Mouse (Mus musculus): ENCODE results near the gene Jph4. TPM values are rescaled to one million over a fixed set of nuclear protein-coding genes. Genes with fewer than 3 reads are reported as not detected.

The Jph4 gene
- polyA plus RNA-seq, 1 experiment: not detected

DNA sequence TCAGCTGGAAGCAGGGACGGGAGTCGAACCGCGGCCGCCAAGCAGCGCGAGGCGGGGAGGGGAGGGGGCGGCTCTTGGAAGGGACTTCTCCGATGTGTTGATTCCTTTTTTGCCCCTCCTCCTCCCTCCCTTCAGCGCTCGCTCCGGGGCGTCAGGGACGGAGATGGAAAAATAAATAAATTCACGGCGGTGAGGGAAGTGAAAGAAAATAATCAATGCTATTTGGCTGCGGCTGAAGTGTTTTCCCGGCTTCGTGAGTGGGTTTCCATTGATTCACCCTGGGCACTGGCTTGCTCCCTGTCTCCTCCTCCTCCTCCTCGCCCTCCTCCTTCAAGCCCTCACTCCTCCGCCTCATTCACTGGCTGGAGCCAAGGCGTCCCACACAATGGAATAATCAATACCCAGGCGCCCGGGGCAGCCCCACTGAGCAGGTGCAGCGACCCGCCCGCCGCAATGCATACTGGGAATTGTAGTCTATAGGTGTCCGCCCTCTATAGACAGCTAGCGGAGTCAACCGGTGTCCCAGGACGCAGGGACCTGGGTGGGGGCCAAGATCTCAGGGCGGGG is 24.6 kb downstream of the Jph4 start, which contains the start of gene Zfhx2:
Gene Zfhx2 (minus strand): TSS at position 314 of the 567 bp plus-strand sequence.
- Histone ChIP-seq H3K27ac (replicated peaks; ENCODE audit: low read depth, low read length) (peak within 1 kb of the TSS; percentile 27; the same call in 1 of the 2 replicates), H3K4me3 (ENCODE audit: insufficient read depth, low read depth, low read length) (peak within 1 kb of the TSS; percentile 92), H3K4me1 (ENCODE audit: control insufficient read depth, insufficient read depth, insufficient read length, low read length) (peaks cover 22% of the 10 kb centered on the region)

GRCm38 (mm10) chr14:55091209-55091865 is 25.4 kb downstream of the Jph4 start:
- H3K4me3 ChIP-seq (ENCODE audit: insufficient read depth, low read depth, low read length): peak overlapping the region; percentile 92
- peaks cover 23% of the 10 kb centered on the region for H3K4me1 ChIP-seq (ENCODE audit: control insufficient read depth, insufficient read depth, insufficient read length, low read length)
- no peak overlapping the region for H3K27ac ChIP-seq (replicated peaks; ENCODE audit: low read depth, low read length)

DNA sequence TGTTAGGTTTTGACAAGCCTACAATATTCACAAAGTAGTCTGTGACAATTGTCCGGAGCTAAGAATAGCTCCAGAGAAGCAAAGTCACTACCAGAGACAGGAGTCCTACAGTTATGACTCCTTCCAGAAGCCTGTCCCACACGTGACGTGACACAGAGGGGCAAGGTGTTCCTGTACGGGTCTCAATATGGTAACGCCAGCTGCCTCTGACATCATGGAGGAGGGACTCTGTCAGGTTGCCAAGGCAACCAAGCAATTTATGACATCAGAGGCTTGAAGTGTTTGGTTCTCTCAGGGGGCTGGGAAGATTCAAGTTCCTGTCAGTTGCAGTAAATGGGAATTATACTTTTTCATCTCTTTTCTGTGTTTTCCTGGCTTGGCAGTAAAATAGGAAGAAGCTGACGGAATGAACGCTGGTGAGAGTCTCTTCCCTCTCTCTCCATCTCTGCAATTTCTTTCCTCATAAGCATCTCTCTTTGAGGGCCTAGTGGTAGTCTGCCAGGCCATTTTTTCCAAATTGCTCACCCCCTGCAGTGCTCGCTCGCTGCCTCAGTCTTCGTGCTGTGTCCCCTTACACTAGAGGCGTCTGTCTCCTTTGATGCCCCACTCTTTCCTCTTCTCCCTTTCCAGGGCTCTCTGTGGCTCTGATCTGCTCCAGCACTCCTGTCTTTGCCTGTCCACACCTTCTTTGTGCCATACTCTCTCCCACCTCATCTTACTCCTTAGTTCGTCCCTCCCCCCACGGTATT is 27.4 kb downstream of the Jph4 start:
- H3K4me1 ChIP-seq (ENCODE audit: control insufficient read depth, insufficient read depth, insufficient read length, low read length): peaks cover 19% of the 10 kb centered on the region
- H3K27ac ChIP-seq (replicated peaks; ENCODE audit: low read depth, low read length): no peak overlapping the region
- no peak overlapping the region for H3K4me3 ChIP-seq (ENCODE audit: insufficient read depth, low read depth, low read length)

DNA sequence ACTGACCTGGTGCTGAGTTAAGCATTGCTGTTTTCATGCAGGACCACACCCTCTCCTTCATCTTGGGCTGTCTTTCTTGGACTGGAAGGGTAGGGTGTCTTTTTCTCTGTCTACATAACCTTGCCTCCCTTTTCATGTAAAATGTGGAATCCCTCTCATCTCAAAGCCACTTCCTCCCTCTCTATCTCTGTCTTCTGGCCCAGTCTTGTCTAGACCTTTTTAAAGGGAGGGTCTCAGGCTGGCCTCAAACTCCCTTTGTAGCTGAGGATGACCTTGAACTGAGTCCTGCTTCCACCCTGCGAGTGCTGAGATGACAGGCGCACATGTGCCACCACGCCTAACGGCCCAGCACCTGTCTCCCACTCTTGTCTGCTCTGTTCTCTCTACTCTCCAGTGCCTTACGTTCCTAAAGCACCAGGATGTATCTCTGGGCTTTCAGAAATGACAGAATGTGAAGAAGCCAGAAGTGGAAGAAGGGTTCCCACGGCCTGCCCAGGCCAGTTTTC is 30.7 kb downstream of the Jph4 start:
- no peak overlapping the region for H3K4me3 ChIP-seq (ENCODE audit: insufficient read depth, low read depth, low read length)
- 0 out of 2 replicates have a peak overlapping the region, but pooled peaks have one; percentile 17 for H3K27ac ChIP-seq (replicated peaks; ENCODE audit: low read depth, low read length)
- H3K4me1 ChIP-seq (ENCODE audit: control insufficient read depth, insufficient read depth, insufficient read length, low read length): peaks cover 15% of the 10 kb centered on the region

DNA sequence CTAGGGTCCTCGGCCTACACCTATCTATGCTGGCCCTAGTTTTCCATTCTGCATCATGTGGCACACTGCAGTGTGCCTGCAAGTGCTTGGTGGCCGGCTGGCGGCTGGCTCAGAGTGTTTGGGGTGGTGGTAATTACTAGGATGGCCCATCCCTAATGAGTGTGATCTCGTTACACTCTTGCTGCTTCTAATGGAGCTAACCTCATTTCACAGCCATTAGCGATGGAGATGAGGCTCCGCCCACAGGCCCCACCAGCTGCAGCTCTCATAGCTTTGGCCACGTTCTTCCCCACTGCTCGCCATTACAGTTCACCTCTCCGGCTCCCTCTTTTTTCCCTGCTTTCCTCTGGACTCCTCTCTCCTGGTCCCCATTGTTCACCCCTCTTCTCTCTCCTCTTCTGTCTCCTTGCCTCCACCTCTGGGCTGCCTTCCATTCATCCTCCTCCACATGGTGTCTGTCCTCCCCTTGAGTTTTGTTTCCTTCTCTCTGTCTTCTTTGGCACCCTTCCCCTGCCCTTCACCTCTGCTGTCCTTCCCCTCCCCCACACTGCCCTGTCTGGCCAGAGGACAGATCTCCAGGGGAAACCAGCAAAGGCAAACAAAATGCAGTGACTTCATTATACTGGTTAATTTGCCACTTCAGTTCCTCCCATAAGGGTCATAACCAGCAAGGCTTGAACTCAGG is 31.3 kb downstream of the Jph4 start:
- Histone ChIP-seq H3K4me1 (ENCODE audit: control insufficient read depth, insufficient read depth, insufficient read length, low read length) (peaks cover 15% of the 10 kb centered on the region), H3K4me3 (ENCODE audit: insufficient read depth, low read depth, low read length) (no peak overlapping the region), H3K27ac (replicated peaks; ENCODE audit: low read depth, low read length) (0 out of 2 replicates have a peak overlapping the region, but pooled peaks have one; percentile 17)

GRCm38 (mm10) chr14:55083481-55083880 is 33.3 kb downstream of the Jph4 start:
- Histone ChIP-seq H3K4me1 (ENCODE audit: control insufficient read depth, insufficient read depth, insufficient read length, low read length) (peaks cover 10% of the 10 kb centered on the region), H3K27ac (replicated peaks; ENCODE audit: low read depth, low read length) (no peak overlapping the region)

DNA sequence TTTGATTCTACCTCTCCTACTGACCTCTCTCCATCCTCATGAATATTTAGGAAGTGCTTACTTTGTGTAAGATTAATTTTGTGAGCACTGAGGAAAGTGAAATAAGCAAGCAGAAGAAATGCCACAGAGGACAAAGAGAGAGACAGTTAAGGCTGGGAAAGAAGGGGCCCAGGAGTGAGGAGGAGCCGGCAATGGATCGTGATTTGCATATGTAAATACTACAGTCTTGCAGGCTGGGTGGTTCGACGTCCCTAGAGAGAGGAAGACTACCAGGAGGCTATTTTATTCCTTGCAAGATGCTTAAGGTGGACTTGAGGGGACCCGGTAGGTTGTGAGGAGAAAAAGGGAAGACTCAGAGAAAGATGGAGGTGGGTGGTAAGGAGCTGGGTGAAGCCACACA is 35.6 kb downstream of the Jph4 start:
- no peak overlapping the region for H3K4me3 ChIP-seq (ENCODE audit: insufficient read depth, low read depth, low read length)
- H3K4me1 ChIP-seq (ENCODE audit: control insufficient read depth, insufficient read depth, insufficient read length, low read length): peaks cover under 1% of the 10 kb centered on the region; the same call in 1 of the 2 replicates
- no peak overlapping the region for H3K27ac ChIP-seq (replicated peaks; ENCODE audit: low read depth, low read length)

More at GRCm38 (mm10) chr14:55083481-55083880, 33.3 kb downstream of the Jph4 start:
- H3K4me3 ChIP-seq (ENCODE audit: insufficient read depth, low read depth, low read length): no peak overlapping the region

DNA sequence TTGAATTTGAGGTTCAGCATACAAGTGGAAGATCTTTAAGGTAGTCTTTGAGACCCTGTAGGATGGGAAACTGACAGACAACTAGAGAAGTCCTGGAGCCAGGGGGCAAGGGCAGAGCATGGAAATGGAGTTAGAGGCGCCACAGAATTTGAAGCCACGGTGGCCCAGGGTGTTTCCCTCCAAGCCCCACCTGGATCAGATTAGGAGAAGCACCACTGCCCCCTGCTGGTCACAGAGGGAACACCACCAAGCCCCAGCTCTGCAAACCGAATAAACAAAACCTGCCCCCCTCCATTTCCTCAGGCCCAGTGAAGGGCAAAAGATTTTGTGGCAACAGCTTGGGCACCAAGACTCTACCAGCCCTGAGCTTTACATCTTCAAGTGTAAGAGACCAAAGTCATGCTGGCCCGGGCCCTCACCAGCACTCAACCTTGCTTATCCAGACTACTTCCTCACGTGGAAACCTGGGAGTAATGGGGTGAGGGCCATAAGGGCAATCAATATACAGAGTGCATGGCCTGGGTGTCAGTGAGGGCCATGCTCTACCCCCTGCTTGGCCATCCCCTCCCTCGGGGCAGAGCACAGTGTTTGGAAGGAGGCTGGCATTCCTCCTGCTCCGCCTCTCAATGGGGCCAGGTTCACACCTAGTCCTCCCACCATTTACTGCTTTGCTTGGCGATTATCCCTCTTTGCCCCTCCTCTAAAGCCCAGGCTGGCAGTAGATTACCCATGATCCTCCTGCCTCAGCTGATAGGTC is 37.3 kb downstream of the Jph4 start:
- Histone ChIP-seq H3K4me3 (ENCODE audit: insufficient read depth, low read depth, low read length) (no peak overlapping the region), H3K4me1 (ENCODE audit: control insufficient read depth, insufficient read depth, insufficient read length, low read length) (no peaks in the 10 kb centered on the region), H3K27ac (replicated peaks; ENCODE audit: low read depth, low read length) (no peak overlapping the region)

DNA sequence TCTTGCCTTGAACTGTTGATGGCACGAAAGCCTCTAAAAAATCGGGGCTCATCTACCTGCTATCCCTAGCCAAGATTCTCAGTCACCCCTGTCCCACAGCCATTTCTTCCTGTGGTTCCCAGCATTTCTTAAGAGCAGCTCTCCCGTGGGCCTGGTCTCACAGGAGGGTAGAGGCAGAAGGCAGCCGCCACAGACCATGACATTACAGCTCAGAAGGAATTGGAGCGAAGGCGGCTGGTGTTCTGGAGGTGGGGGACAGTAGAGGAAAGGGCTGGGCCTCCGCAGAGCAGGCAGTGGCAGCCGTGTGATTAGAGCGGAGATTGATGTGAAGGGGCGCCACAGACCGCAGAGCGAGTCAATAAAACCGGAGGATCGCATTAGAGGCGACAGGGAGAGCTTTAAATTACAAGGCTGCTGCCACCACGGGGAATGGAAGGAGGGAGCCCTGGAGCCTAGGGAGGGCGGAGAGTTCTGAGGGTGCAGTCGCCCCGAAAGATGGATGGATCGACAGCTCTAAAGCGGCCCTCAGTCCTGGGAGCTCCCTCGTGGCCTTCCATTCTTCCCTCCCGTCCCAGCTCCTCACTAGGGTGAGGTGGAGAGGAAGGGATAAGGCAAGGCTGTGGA is 38.3 kb downstream of the Jph4 start:
- no peak overlapping the region for H3K27ac ChIP-seq (replicated peaks; ENCODE audit: low read depth, low read length)
- H3K4me3 ChIP-seq (ENCODE audit: insufficient read depth, low read depth, low read length): peak overlapping the region; percentile 22
- no peaks in the 10 kb centered on the region for H3K4me1 ChIP-seq (ENCODE audit: control insufficient read depth, insufficient read depth, insufficient read length, low read length)

DNA sequence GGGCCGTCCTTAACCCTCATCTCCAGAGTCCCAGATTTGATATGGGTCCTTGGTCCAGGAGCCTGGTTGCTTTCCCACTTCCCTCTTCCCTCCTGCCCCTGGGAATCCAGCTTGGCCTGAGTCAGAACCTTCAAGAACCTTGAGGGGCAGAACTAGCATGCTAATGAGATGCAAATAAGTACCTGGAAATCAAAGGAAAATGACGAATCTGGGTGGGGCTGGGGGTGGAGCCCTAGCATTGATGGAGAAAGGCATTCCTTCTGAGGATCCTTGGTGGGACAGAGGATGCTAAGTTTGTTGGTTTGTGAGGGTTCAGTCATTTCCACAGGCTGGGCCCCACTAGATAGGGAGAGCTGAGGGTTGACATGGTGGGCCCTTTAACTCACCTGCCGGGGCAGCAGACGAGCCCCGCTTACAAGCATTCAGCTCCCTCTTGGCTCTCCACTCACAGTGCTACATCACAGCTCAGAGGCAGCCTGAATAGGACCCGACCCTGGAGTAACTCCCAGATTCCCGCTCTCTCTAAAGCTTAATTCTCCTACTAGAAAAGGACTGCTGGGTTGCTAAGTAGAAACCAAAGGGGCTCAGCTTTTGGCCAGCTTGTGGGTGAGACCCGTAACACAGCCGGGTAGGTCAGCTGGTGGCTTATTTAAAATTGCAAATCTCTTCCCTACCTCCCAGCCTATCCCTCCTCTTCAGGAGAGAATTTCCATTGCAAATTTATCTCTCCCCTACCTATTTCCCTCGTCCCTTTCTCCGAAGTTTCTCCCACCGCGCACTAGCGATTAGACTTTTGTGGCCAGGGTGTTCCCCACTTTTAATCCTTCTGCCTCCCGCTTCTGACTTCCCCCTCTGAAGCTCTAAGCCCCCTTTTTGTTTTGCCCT is 39.0 kb downstream of the Jph4 start:
- Histone ChIP-seq H3K4me1 (ENCODE audit: control insufficient read depth, insufficient read depth, insufficient read length, low read length) (no peaks in the 10 kb centered on the region), H3K4me3 (ENCODE audit: insufficient read depth, low read depth, low read length) (no peak overlapping the region), H3K27ac (replicated peaks; ENCODE audit: low read depth, low read length) (no peak overlapping the region)

GRCm38 (mm10) chr14:55076956-55077355 is 39.8 kb downstream of the Jph4 start:
- Histone ChIP-seq H3K4me1 (ENCODE audit: control insufficient read depth, insufficient read depth, insufficient read length, low read length) (no peaks in the 10 kb centered on the region), H3K27ac (replicated peaks; ENCODE audit: low read depth, low read length) (no peak overlapping the region), H3K4me3 (ENCODE audit: insufficient read depth, low read depth, low read length) (no peak overlapping the region)

- Histone ChIP-seq H3K4me3 (ENCODE audit: insufficient read depth, low read depth, low read length) (no peak overlapping the region), H3K27ac (replicated peaks; ENCODE audit: low read depth, low read length) (no peak overlapping the region), H3K4me1 (ENCODE audit: control insufficient read depth, insufficient read depth, insufficient read length, low read length) (no peaks in the 10 kb centered on the region)
These were observed 40.5 kb downstream of the Jph4 start for GRCm38 (mm10) chr14:55076224-55076623.

GRCm38 (mm10) chr14:55074416-55074815 is 42.3 kb downstream of the Jph4 start:
- H3K27ac ChIP-seq (replicated peaks; ENCODE audit: low read depth, low read length): no peak overlapping the region
- H3K4me1 ChIP-seq (ENCODE audit: control insufficient read depth, insufficient read depth, insufficient read length, low read length): no peaks in the 10 kb centered on the region

More at GRCm38 (mm10) chr14:55074416-55074815, 42.3 kb downstream of the Jph4 start:
- no peak overlapping the region for H3K4me3 ChIP-seq (ENCODE audit: insufficient read depth, low read depth, low read length)

Data from brown adipose tissue, adult 24 weeks (tissue).